Mouse (Mus musculus) hindbrain, postnatal 0 days (tissue): ENCODE results near the gene Tma7. TPM values are rescaled to one million over a fixed set of nuclear protein-coding genes. Genes with fewer than 3 reads are reported as not detected.

Source experiments
- ATAC-seq: fragments of 200-750 bp; cut with Nextera tagmentation; 2 replicates; pipeline ENCODE4 v1.8.0; 2017; ENCODE audit warnings: mild to moderate bottlenecking, moderate TSS enrichment, moderate library complexity
- DNase-seq: peaks from one replicate; pipeline ENCODE4 v3.0.0-alpha.2; 2015; ENCODE audit warnings: low spot score
- H3K27ac ChIP-seq: fragments of 300-500 bp; sonication (generic); 2 replicates; pipeline ENCODE4 v1.5.1; 2014; ENCODE audit warnings: mild to moderate bottlenecking
- H3K27me3 ChIP-seq: fragments of 300-500 bp; sonication (generic); 2 replicates; pipeline ENCODE4 v1.6.1; 2014; ENCODE audit warnings: low read length, mixed read lengths; ENCODE audit not compliant: insufficient read depth
- H3K36me3 ChIP-seq: fragments of 300-500 bp; sonication (generic); 2 replicates; pipeline ENCODE4 v1.6.1; 2014; ENCODE audit warnings: low read length, mixed read lengths; ENCODE audit not compliant: insufficient read depth
- H3K4me1 ChIP-seq: fragments of 300-500 bp; sonication (generic); 2 replicates; pipeline ENCODE4 v1.6.1; 2014; ENCODE audit warnings: antibody characterized with exemption, low read length, mixed read lengths; ENCODE audit not compliant: insufficient read depth
- H3K4me2 ChIP-seq: fragments of 300-500 bp; sonication (generic); 2 replicates; pipeline ENCODE4 v1.6.1; 2014; ENCODE audit warnings: low read depth, mild to moderate bottlenecking, low read length, moderate library complexity, mixed read lengths
- H3K4me3 ChIP-seq: fragments of 300-500 bp; sonication (generic); 2 replicates; pipeline ENCODE4 v1.5.1; 2014; ENCODE audit warnings: low read length
- H3K9ac ChIP-seq: fragments of 300-500 bp; sonication (generic); replicated peaks from 2 replicates; pipeline ENCODE4 v1.6.1; 2014; ENCODE audit warnings: mild to moderate bottlenecking, low read length, moderate library complexity, mixed read lengths
- H3K9me3 ChIP-seq: fragments of 300-500 bp; sonication (generic); 2 replicates; pipeline ENCODE4 v1.6.1; 2016; ENCODE audit warnings: low read length, mixed read lengths
- CTCF ChIP-seq: IDR thresholded peaks from 2 replicates; pipeline ENCODE4 v1.5.1; 2016; ENCODE audit warnings: antibody characterized with exemption, control low read depth, low read depth
- WGBS: fragments of 180-500 bp; shearing (Covaris S2); extraction: QIAGEN DNeasy Blood & Tissue Kit; methylation state at CpG from one replicate; pipeline ENCODE4 v1.1.7; 2014; 5-methylcytosine and 5-hydroxymethylcytosine counted together
- polyA plus RNA-seq: library from polyadenylated mRNA; unstranded; fragments of >200 nt; fragmentation: Nextera tagmentation; extraction: Ambion mirVana; gene quantifications from 2 replicates; pipeline ENCODE4 v1.2.1, GENCODE M21; 2015
- total RNA-seq: library from RNA; depleted of rRNA; stranded (reverse); fragments of >200 nt; gene quantifications from 2 replicates; pipeline ENCODE4 v1.2.3, GENCODE M21; 2014

Gene Tma7
- total and polyA plus RNA-seq, 2 experiments from 2014 or later: 73.8 to 764 TPM

- WGBS: 95% methylated on average over 11 of the region's 11 CpGs
- DNase-seq (no peak), ATAC-seq (no peak)
- H3K4me3 ChIP-seq: no peak overlapping the region
- no peak overlapping the region for H3K9ac ChIP-seq
- no peak overlapping the region for H3K4me2 ChIP-seq
- H3K27me3 ChIP-seq: no peaks in the 10 kb centered on the region
- peaks cover 97% of the 10 kb centered on the region for H3K36me3 ChIP-seq
- H3K9me3 ChIP-seq: no peaks in the 10 kb centered on the region
- no peak overlapping the region for H3K27ac ChIP-seq
- no peak for TF ChIP-seq CTCF
- no peaks in the 10 kb centered on the region for H3K4me1 ChIP-seq
Measured at GRCm38 (mm10) chr9:109114276-109114675, 31.9 kb upstream of the Tma7 start.

GRCm38 (mm10) chr9:109113331-109113730 lies 30.9 kb upstream of the Tma7 start:
- WGBS: 92% methylated on average over 8 of the region's 8 CpGs
- Histone ChIP-seq H3K27me3 (no peaks in the 10 kb centered on the region), H3K36me3 (peaks cover 96% of the 10 kb centered on the region), H3K27ac (no peak overlapping the region), H3K9ac (no peak overlapping the region), H3K4me3 (no peak overlapping the region), H3K9me3 (no peaks in the 10 kb centered on the region), H3K4me2 (no peak overlapping the region), H3K4me1 (no peaks in the 10 kb centered on the region)
- DNase-seq: no peak
- no peak for TF ChIP-seq CTCF
- no peak for ATAC-seq

GRCm38 (mm10) chr9:109111591-109111990 lies 29.2 kb upstream of the Tma7 start:
- DNase-seq: no peak
- no peak overlapping the region for H3K4me2 ChIP-seq
- 96% methylated on average over 8 of the region's 9 CpGs for WGBS

GRCm38 (mm10) chr9:109111101-109111500 lies 28.7 kb upstream of the Tma7 start:
- H3K9me3 ChIP-seq: no peaks in the 10 kb centered on the region
- ATAC-seq: no peak
- no peak overlapping the region for H3K4me3 ChIP-seq
- H3K9ac ChIP-seq: no peak overlapping the region
- H3K4me1 ChIP-seq: no peaks in the 10 kb centered on the region
- no peak overlapping the region for H3K4me2 ChIP-seq
- TF ChIP-seq CTCF: no peak
- no peak for DNase-seq
- H3K36me3 ChIP-seq: peaks cover 78% of the 10 kb centered on the region
- H3K27ac ChIP-seq: no peak overlapping the region
- H3K27me3 ChIP-seq: no peaks in the 10 kb centered on the region
- WGBS: 91% methylated on average over 4 of the region's 4 CpGs

More at GRCm38 (mm10) chr9:109111591-109111990, 29.2 kb upstream of the Tma7 start:
- Histone ChIP-seq H3K27me3 (no peaks in the 10 kb centered on the region), H3K4me1 (no peaks in the 10 kb centered on the region), H3K9me3 (no peaks in the 10 kb centered on the region), H3K9ac (no peak overlapping the region), H3K36me3 (peaks cover 83% of the 10 kb centered on the region), H3K4me3 (no peak overlapping the region), H3K27ac (no peak overlapping the region)
- no peak for TF ChIP-seq CTCF
- no peak for ATAC-seq

GRCm38 (mm10) chr9:109110240-109110639 lies 27.9 kb upstream of the Tma7 start:
- 91% methylated on average over 11 of the region's 11 CpGs for WGBS
- no peak for DNase-seq
- H3K9ac ChIP-seq: no peak overlapping the region
- peaks cover 75% of the 10 kb centered on the region for H3K36me3 ChIP-seq
- no peak for TF ChIP-seq CTCF
- no peaks in the 10 kb centered on the region for H3K9me3 ChIP-seq
- ATAC-seq: no peak
- H3K4me3 ChIP-seq: no peak overlapping the region
- no peaks in the 10 kb centered on the region for H3K4me1 ChIP-seq
- H3K4me2 ChIP-seq: no peak overlapping the region
- H3K27ac ChIP-seq: no peak overlapping the region
- H3K27me3 ChIP-seq: no peaks in the 10 kb centered on the region

GRCm38 (mm10) chr9:109107341-109107740 lies 25.0 kb upstream of the Tma7 start:
- WGBS: 65% methylated on average over 6 of the region's 6 CpGs
- Histone ChIP-seq H3K4me2 (no peak overlapping the region), H3K9me3 (no peaks in the 10 kb centered on the region), H3K4me1 (no peaks in the 10 kb centered on the region), H3K27me3 (no peaks in the 10 kb centered on the region), H3K27ac (no peak overlapping the region), H3K9ac (no peak overlapping the region), H3K4me3 (no peak overlapping the region), H3K36me3 (peaks cover 50% of the 10 kb centered on the region)
- ATAC-seq: no peak
- no peak for DNase-seq
- no peak for TF ChIP-seq CTCF

- H3K36me3 ChIP-seq: peaks cover 40% of the 10 kb centered on the region
- WGBS: 90% methylated on average over 12 of the region's 12 CpGs
- no peak overlapping the region for H3K4me3 ChIP-seq
- no peaks in the 10 kb centered on the region for H3K9me3 ChIP-seq
- H3K27me3 ChIP-seq: no peaks in the 10 kb centered on the region
- H3K27ac ChIP-seq: no peak overlapping the region
- H3K4me2 ChIP-seq: no peak overlapping the region
- no peak for TF ChIP-seq CTCF
- no peaks in the 10 kb centered on the region for H3K4me1 ChIP-seq
- DNase-seq: no peak
- no peak overlapping the region for H3K9ac ChIP-seq
- ATAC-seq: no peak
Measured at GRCm38 (mm10) chr9:109105648-109106047, 23.3 kb upstream of the Tma7 start.
